Mouse (Mus musculus) spleen, adult 18-20 months (tissue): ENCODE measurements around the gene Myo9b.
"Not testable (repeated sequence)": the region's sequence is repeated elsewhere in the genome, so short reads cannot be mapped to it uniquely, and the experiment has no call there.

Source experiments
- DNase-seq, 2 experiments: peaks; one replicate each; pipeline ENCODE4 v3.0.0; 2022; ENCODE audit warnings: mixed read lengths in 2 of 2

The Myo9b gene

DNA sequence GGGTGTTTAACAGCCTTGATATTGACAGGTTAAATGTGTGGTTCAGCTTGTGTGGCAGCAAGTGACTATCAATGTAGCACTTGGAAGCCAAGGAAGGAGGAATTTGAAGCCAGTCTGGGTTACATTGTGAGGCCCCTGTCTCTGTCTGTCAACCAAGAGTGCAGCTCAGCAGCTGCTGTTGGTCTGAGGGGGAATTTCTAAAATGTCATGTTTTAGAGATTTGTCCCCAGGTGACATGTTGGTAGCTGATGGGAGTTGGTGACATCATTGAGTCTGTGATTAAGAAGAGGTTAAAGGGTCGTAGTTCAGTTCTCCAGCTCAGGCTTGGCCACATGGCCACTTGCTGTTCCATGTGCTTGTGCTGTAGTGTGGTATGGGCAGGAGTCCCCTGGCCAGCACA is 24.9 kb downstream of the Myo9b start:
- no peak for DNase-seq

DNA sequence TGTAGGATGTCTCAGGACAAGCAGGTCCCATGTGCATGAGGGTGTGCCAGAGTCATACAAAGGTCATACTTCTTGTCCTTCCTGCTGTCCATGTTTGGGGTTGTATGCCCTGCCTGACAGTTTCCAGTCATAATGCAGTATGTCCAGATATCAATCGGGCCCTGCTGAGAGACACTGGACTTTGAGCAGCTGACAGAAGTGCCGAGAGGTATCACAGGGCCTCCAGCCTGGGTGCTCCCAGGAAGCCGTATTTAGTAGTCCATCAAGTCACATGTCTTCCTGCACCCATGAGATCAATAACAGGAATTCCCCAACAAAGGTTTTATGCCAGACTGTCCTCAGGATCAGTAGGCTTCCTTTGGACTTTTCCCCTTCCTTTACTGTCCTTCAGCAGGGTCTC is 27.2 kb downstream of the Myo9b start:
- DNase-seq = no peak

DNA sequence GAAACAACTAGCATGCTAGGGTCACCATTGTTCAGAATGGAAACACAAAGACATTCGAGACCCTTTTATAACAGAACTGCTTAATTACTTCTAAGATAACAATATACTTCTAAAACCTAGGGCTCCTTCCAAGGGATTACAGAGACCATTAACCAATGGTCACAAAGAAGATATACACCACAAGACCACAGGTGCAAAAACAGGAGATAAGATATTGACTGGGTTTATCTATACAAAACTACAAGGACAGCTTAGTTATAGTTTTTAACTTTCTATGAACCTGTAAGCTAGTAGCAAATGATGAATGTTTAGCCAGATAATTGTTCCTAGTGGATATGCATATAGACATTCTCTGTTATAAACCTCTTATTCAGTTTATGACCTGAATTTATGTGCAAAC is 30.3 kb downstream of the Myo9b start:
- DNase-seq = no peak

DNA sequence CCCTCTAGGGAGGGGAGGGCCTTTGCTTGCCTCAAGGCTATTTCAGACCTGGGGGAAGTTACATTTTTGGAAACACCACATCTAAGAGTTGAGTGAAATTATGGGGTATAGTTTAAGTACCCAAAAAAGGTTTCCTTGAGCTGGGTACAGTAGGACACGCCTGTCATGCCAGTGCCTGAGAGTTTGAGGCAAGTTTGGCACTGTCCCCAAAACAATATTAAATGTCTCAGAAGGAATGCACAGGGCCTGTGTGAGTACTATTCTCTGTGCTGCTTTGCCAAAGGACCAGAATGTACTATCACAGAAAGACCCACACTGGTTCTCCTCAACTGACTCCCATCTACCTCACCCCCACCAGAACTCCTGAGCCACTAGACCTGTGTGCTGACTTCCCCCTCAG is 31.1 kb downstream of the Myo9b start:
- no peak for DNase-seq

DNA sequence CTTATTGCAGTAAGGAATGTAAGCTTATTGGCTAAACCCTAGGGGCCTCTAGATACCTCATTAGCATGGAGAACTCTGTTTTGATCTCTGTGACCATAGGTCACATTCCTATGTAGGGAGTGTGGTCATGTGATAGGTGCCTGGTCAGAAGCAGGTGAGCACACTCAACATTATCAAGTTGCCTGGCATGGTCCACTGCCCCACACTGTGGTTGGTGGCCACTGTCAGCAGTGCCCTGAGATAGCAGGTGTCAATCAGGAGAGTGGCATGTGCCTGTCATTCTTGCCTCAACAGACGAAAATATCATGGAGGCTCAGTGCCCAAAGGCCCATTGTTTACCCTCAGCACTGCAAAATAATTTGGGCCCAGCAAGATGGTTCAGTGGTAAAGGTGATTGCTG is 33.5 kb downstream of the Myo9b start:
- no peak for DNase-seq

DNA sequence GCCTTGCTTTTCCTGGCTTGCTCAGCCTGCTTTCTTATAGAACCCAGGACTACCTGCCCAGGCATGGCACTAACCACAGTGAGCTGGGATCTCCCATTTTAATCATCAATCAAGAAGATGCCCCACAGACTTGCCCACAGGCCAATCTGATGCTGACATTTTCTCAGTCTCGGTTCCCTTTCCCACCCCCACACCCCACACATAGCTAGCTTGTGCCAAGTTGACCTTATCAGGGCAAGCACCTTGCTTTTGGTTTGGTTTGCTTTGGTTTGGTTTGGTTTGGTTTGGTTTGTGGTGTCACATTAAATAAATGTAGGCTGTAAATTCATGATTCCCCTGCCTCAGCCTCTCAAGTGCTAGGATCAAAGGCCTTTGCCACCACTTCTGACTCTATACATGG is 34.9 kb downstream of the Myo9b start:
- no peak for DNase-seq

DNA sequence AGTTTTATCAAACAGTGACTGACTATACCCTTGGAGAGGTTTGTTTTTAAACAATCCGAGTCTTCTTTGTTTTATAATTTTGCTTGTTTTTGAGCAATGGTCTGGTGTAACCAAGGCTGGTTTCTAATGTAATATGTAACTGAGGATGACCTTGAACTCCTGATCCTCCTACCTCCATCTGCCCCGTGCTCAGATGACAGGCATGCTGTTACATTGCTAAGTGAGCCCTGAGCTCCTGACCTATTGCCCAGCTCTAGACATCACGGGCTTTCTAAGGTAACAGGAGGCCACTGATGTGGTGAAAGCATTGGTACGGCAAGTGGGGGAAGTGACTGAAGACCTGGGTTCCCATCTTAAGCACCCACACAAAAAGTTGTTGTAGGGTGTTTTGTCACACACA is 35.4 kb downstream of the Myo9b start:
- DNase-seq = no peak

DNA sequence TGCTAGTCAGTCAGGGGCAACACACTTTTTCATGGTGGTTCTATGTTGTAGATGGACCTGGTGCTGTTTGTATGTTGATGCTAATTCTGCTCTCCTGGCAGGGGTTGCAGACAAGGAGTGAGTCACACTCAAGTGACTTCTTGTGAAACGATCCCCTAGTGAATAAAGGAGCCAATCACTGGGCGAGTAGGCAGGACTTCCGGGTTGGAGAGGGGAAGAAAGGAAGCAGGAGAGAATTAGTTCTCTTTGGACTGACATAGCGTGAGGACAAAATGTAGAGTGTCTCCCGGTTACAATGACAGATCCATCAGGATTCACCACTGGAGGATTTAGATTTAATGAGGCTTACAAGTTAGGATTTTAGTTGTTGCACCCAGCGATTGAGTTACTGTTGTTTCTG is 37.9 kb downstream of the Myo9b start:
- DNase-seq = no peak

DNA sequence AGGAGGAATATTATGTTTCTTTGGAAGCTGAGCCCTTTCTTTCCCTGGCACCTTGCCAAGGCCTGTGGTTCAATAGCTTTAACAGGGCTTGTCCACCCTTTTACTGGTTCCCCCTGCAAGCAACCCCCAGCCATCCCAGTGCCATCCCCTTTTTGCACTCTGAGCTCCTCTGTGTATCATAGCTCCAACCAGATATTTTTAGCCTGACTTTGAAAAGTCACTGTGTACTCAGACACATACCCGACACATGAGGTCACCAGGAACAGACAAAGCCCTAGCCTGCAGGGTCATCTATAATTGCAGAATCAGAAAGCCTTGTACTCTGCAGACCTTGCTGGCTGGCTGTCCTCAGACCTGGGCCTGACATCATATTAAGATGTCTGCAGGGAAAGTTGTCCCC is 40.2 kb downstream of the Myo9b start:
- no peak for DNase-seq

DNA sequence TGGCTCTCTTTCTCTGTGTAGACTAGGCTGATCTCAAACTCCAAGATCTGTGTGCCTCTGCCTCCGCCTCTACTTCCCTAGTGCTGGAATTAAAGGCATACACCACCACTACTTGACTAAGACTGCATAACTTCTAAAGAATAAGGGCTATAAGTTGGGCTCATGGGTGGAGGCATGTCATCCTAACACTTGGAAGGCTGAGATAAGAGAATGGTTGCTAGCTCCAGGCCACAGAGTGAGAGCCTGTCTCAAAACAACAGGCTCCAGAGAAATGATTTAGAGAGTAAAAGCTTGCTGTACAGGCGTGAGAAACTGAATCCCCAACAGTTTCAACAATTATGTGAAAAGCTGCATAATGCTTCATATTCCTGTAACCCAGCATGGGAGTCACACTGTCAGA is 41.4 kb downstream of the Myo9b start:
- no peak for DNase-seq

DNA sequence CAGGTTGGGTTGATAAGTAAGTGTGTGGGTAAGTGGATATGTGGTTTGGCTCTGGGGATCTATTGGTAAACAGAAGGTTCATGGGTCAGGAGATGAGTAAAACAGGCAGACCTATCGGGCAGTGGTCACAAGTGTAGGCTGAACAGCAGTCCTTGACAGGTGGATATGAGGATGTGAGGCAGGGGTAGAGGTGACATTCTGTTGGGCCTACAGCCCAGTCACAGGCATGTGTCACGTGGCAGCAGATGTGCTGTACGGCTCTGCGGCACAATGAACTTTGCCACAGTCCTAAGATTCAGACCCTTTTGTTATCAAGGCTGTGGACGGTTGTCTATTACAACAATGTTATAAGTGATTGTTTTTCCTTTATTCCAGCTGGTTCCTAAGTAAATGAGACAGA is 43.5 kb downstream of the Myo9b start:
- DNase-seq = no peak

DNA sequence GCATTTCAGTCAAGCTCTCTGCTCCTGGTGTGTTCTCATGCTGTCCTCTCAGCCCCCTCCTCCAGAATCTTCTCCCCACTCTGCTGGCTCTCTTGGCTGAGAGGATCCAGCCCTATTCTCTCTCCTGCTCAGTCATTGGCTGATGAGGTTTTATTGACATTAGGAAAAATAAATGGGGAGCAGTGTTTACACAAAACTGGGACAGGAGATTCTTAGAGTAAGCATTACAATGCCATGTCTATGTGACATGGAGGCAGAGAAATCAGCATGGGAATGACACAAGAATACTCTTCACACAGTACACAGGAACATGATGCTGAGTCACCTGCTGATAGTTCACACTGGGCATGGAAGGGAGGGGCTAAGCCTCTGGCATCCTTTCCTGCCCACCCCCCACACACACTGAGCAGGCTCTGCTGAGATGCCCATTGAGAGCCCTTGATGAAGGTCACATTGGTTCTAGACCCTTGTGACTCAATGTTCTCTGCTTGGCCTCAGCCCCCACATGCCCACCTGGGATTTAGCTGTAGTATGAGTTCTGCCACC is 44.0 kb downstream of the Myo9b start:
- DNase-seq = no peak

DNA sequence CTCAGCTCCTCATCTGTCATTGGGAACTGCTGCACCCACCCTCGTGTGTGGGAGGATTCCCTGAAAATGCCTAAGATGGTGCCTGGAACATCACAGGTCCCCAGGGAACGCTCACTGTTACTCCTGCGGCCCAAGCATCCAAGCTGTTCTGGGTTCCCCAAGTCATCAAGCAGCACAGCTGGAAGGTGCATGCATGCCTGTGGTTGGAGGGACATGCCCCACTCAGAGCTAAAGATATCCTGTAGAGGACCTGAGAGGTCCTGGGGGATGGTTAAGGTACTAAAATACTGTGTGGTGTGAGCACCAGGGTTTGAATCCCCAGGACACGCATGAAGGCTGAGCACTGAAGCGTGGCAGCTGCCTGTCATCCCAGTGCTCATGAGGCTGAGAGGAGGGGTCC is 46.1 kb downstream of the Myo9b start:
- DNase-seq = not testable (repeated sequence)

DNA sequence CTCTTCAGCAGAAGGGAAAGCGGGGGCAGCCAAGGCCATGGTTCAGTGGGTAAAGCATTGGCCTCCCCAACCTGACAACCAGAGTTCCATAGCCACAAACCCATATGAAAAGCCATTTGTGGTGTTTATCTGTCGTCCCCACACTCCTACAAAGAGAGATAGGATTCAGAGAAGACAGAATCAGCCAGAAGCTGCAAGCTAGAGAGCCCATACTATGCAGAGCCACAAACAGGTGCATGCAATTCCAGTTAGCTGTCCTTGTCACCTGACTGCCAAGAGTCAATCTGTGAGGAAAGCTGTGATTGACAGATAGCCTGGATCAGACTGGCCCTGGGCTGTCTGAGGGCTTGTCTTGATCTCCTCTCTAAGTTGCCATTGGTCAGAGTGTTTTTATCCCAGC is 47.2 kb downstream of the Myo9b start:
- DNase-seq = not testable (repeated sequence)

DNA sequence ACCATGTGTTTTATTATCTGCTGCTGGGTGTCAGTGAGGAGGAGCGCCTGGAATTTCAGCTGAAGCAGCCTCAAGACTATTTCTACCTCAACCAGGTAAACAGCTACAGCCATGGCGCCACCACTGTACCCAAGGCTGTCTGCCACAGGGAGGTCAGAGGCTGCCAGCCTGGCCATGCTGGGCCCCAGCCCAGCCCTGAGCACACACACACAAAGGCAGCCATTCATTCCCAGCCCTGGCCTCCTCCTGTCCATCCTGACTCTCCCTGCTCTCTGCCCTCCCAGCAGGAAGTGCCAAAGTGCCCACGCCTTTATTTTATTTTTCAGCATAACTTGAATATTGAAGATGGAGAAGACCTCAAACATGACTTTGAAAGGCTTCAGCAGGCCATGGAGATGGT is 50.4 kb downstream of the Myo9b start:
- DNase-seq = no peak

DNA sequence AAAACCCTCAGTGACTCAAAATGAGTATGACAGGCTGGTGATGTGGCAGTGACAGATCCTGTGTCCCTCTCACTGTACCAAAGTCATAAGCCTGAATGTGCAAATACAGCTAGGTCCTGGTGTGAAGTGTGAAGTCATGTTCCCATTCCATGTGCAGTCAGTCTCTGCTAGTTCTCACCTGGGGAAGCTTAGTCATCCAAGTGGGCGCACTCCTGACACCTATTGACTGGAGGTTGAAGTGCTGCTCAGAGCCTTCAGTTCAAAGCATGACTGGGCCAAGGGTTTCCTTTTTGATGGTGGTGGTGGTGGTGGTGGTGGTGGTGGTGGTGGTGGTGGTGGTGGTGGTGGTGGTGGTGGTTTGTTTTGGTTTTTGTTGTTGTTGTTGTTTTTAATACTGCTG is 52.3 kb downstream of the Myo9b start:
- DNase-seq = peak in 1 of 2 experiments; percentile 42

DNA sequence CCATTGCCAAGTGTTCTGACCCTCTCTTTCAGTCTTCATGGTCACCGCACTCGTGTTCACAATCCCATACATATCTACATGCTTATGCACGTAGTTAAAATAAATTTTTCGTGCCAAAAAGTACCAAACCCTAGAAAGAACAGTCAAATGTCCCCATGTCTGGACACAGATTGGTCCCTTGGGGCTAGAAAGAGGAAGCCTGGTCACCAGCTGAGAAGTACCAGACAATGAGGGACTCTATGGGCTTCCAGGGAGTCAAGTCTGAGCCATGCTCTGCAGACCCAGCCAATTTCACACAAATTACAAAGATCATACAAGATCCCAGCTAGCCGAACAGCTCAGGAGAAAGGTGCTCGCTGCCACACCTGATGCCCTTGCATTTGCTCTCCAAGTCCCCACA is 65.3 kb downstream of the Myo9b start:
- DNase-seq = not testable (repeated sequence)

DNA sequence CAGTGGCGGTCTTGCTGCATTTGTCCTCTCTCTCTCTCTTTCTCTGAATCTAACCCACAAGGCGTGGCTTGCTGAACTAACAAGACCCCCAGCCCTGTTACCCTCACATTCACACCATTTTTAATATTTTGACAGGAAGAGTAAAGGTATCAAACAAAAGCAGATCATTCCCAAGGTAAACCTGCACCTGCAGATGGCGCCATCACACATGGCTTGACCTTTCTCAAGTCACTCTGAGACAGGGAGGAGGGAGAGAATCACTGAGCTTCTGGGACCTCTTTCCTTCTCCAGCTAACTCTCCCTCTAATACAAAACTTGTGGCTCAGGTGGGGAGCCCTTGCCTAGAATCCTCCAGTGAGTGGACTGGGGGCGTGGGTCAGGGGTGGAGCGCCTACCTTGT is 68.1 kb downstream of the Myo9b start:
- DNase-seq = peak in 1 of 2 experiments; percentile 44

DNA sequence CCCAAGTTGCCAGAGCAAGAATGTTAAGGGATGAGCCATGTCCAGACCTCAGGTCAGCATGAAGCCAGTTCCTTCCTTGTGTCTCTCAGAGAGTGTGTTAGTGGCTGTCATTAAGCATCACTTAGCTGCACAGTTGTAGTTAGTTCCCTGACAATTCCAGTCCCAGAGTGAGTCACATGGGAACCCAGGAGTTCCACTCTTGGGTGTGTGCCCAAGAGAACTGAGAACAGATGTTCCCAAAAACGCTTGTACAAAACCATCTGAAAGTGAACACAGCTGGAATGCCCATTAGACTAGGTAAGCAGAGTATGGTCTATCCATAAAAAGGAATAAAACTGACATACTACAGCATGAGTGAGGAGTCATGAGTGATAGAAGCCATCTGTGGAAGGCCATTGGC is 74.1 kb downstream of the Myo9b start:
- DNase-seq = no peak

DNA sequence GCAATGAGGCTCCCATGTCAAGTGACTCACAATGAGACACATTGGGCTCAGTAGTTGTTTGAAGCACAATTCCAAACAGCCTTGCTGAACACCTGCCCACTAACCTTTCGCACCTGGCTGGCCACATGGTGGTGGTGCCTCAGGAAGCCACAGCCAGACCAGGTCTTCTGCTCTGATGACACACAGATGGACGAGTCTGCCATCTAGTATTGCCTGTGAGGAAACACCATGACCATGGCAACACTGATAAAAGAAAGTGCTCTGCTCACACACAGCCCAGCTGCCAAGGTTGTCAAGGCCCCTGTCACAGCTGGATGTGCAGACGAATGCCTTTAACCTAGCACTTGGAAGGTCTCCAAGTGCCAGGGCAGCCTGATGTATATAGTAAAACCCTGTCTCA is 78.6 kb downstream of the Myo9b start:
- no peak for DNase-seq

DNA sequence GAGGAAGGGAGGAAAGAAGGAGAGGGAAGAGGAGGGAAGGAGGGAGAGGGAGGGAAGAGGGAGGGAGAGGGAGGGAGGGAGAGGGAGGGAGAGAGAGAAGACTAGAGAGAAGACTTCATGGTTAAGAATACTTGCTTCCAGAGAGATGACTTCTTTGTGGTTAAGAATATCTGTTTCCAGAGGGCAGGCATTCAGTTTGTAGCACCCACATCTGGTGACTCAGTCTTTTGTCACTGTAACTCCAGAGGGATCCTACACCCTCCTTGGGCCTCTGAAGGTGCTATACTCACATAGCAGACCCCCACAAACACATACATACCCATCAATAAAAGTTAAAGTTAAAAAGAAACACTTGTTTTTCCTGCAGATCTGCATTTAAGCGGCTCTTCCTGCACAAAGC is 79.0 kb downstream of the Myo9b start:
- no peak for DNase-seq

DNA sequence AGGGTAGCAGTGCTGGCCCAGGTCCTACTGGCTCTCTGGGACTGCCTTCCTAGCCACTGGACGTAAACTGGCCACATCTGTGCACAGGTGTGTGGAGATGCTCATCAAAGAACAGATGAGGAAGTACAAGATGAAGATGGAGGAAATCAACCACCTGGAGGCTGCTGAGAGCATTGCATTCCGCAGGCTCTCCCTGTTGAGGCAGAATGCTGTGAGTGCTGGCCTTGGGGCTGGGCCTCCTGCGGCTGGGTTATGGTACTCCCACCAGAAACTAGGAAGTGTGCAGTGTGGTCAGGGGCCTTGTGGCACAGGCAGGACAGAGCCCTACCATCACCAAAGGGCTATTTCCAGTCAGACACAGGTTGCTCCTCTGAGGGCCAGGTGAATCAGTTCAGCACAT is 85.5 kb downstream of the Myo9b start:
- no peak for DNase-seq

DNA sequence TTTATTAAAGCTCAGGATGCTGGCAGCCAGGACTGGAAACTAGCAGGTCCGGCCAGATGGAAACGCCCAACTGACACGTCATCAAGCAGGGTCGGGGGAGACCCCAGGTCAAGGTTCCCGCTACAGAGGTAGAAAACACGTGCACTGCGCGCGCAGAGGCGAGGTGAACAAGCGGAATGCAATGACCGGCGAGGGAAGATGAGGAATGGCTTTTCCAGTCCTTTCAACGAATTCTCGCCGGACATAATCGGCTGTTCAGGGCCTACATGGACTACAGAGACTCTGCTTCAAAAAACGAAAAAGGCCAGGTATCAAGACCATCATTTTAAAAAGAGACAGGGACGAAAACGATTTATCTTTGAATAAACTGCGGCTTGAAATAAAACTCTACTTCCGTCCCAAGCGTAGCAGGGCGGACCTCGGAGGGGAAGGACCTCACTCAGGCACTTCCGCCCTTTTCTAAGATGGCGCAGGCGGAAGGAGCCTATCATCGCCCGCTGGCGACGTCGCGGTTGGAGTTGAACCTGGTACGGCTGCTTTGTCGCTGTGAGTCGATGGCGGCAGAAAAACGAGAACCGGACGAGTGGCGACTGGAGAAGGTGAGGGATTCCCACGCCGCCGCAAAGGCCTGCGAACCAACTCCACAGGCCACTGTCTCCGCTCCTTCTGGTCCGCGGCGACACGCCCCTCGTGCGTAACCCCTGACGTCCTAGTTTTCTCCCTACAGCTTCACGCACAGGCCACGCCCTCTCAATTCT is 94.4 kb downstream of the Myo9b start, which contains the start of gene Use1:
Gene Use1 (plus strand): TSS at position 78 of the 758 bp plus-strand sequence.
- DNase-seq = peak; percentile 87 to 89

DNA sequence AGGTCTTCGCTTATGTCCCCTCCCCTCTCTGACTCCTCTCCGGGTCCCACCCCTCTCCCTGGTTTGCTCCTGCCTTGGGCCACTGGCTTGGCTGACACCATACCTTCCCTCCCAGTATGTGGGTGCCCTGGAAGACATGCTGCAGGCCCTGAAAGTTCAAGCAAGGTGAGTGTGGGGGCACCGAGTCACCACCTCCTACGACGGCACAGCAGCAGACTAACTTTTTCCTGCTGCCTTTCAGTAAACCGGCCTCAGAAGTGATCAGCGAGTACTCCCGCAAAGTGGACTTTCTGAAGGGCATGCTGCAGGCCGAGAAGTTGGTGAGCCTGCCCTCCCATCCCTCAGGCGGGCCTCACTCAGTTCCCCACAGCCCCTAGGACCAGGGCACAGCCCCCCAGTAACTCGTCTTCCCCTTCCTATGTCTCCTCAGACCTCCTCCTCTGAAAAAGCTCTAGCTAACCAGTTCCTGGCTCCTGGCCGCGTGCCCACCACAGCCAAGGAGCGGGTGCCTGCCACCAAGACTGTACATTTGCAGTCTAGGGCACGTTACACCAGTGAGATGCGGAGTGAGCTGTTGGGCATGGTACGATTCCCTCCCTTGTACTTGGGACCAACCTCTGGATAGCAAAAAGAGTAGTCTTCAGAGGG is 95.1 kb downstream of the Myo9b start:
- no peak for DNase-seq
